Mouse (Mus musculus) olfactory bulb, adult 2 months (tissue): ENCODE data around the gene Nicn1. TPM values are rescaled to one million over a fixed set of nuclear protein-coding genes. Genes with fewer than 3 reads are reported as not detected.
"Not testable (repeated sequence)": the region's sequence is repeated elsewhere in the genome, so short reads cannot be mapped to it uniquely, and the experiment has no call there.

Experiments used
- H3K27ac ChIP-seq: fragments of 200-500 bp; 2 replicates; pipeline ENCODE4 v1.5.1; 2012; ENCODE audit warnings: low read depth, low read length; ENCODE audit not compliant: insufficient read depth
- H3K4me1 ChIP-seq: fragments of 200-500 bp; 2 replicates; pipeline ENCODE4 v1.6.1; 2012; ENCODE audit warnings: low read length; ENCODE audit not compliant: control insufficient read depth, insufficient read depth
- H3K4me3 ChIP-seq: fragments of 200-500 bp; 2 replicates; pipeline ENCODE4 v1.5.1; 2012; ENCODE audit warnings: mild to moderate bottlenecking, low read depth, low read length, moderate library complexity; ENCODE audit not compliant: insufficient read depth
- CTCF ChIP-seq: fragments of 200-500 bp; IDR thresholded peaks from 2 replicates; pipeline ENCODE4 v1.5.1; 2012; ENCODE audit warnings: low read depth, mild to moderate bottlenecking, low read length, moderate library complexity; ENCODE audit not compliant: insufficient read depth
- POLR2A ChIP-seq: fragments of 200-500 bp; IDR thresholded peaks from 2 replicates; pipeline ENCODE4 v1.6.1; 2012; ENCODE audit warnings: mild to moderate bottlenecking, low read depth, low read length, moderate library complexity; ENCODE audit not compliant: insufficient read depth
- WGBS: fragments of 180-500 bp; shearing (Covaris S2); methylation state at CpG from one replicate; pipeline ENCODE4 v1.1.7; 2018; 5-methylcytosine and 5-hydroxymethylcytosine counted together
- polyA plus RNA-seq: library from polyadenylated mRNA; stranded (reverse); fragments of >200 nt; gene quantifications from 2 replicates; pipeline ENCODE4 v1.2.4, GENCODE M21; 2012; ENCODE audit warnings: low replicate concordance; ENCODE audit not compliant: missing spikeins, insufficient read depth, insufficient read length

The Nicn1 gene
- polyA plus RNA-seq, 1 experiment: not detected

GRCm38 (mm10) chr9:108263690-108264190 lies 26.5 kb upstream of the Nicn1 start, which contains the start of gene Dag1:
Gene Dag1, minus strand, starts transcription at chr9:108263958.
- Histone ChIP-seq H3K4me1 (peaks cover 8% of the 10 kb centered on the region; the same call in 1 of the 2 replicates), H3K4me3 (peak within 1 kb of the TSS; percentile 81), H3K27ac (peak within 1 kb of the TSS; percentile 47)
- peak; percentile 54; the same call in 1 of the 2 replicates for TF ChIP-seq POLR2A
- TF ChIP-seq CTCF: no peak
- WGBS: under 1% methylated on average over 71 of the region's 71 CpGs

GRCm38 (mm10) chr9:108264191-108264921 lies 25.9 kb upstream of the Nicn1 start:
- TF ChIP-seq CTCF (no peak), POLR2A (no peak)
- Histone ChIP-seq H3K27ac (peak overlapping the region; percentile 12; the same call in 1 of the 2 replicates), H3K4me1 (peaks cover 8% of the 10 kb centered on the region; the same call in 1 of the 2 replicates), H3K4me3 (peak overlapping the region; percentile 81)
- WGBS: 17% methylated on average over 10 of the region's 10 CpGs

GRCm38 (mm10) chr9:108266261-108266935 lies 23.8 kb upstream of the Nicn1 start:
- Histone ChIP-seq H3K4me1 (peaks cover 5% of the 10 kb centered on the region; the same call in 1 of the 2 replicates), H3K27ac (no peak overlapping the region), H3K4me3 (no peak overlapping the region)
- WGBS: 82% methylated on average over 10 of the region's 10 CpGs
- TF ChIP-seq POLR2A (no peak), CTCF (no peak)

GRCm38 (mm10) chr9:108267691-108268090 lies 22.5 kb upstream of the Nicn1 start:
- Histone ChIP-seq H3K4me3 (no peak overlapping the region), H3K4me1 (no peaks in the 10 kb centered on the region), H3K27ac (no peak overlapping the region)
- no peak for TF ChIP-seq POLR2A
- TF ChIP-seq CTCF: no peak
- 46% methylated on average over 7 of the region's 7 CpGs for WGBS

- H3K4me1 ChIP-seq, H3K4me3 ChIP-seq, H3K27ac ChIP-seq: not testable (repeated sequence)
- 66% methylated on average over 7 of the region's 7 CpGs for WGBS
Observed at GRCm38 (mm10) chr9:108268701-108269100, 21.5 kb upstream of the Nicn1 start.

GRCm38 (mm10) chr9:108271941-108272340 lies 18.3 kb upstream of the Nicn1 start:
- Histone ChIP-seq H3K27ac (no peak overlapping the region), H3K4me3 (no peak overlapping the region), H3K4me1 (no peaks in the 10 kb centered on the region)
- 51% methylated on average over 2 of the region's 2 CpGs for WGBS
- TF ChIP-seq CTCF (no peak), POLR2A (no peak)

GRCm38 (mm10) chr9:108272691-108273090 lies 17.5 kb upstream of the Nicn1 start:
- Histone ChIP-seq H3K4me1 (no peaks in the 10 kb centered on the region), H3K4me3 (no peak overlapping the region), H3K27ac (no peak overlapping the region)
- TF ChIP-seq CTCF: no peak
- TF ChIP-seq POLR2A: no peak
- 79% methylated on average over 5 of the region's 5 CpGs for WGBS

- no peak for TF ChIP-seq CTCF
- no peak for TF ChIP-seq POLR2A
- Histone ChIP-seq H3K4me3 (no peak overlapping the region), H3K4me1 (no peaks in the 10 kb centered on the region), H3K27ac (no peak overlapping the region)
- 81% methylated on average over 4 of the region's 4 CpGs for WGBS
Observed at GRCm38 (mm10) chr9:108273485-108273884, 16.7 kb upstream of the Nicn1 start.
